Mouse (Mus musculus): ENCODE data around the gene Furin.

Furin gene

GRCm38 (mm10) chr7:80405188-80405695 is at the start of gene Furin:
Gene Furin (minus strand): TSS chr7:80405436.
- DNase-seq (ENCODE audit: low read depth): no peak

GRCm38 (mm10) chr7:80454786-80455185 is 49.5 kb upstream of the Furin start:
- DNase-seq (ENCODE audit: low read depth): no peak

GRCm38 (mm10) chr7:80453997-80454396 is 48.8 kb upstream of the Furin start:
- no peak for DNase-seq (ENCODE audit: low read depth)

GRCm38 (mm10) chr7:80453121-80453520 is 47.9 kb upstream of the Furin start:
- DNase-seq (ENCODE audit: low read depth): no peak

GRCm38 (mm10) chr7:80452241-80452640 is 47.0 kb upstream of the Furin start:
- no peak for DNase-seq (ENCODE audit: low read depth)

- no peak for DNase-seq (ENCODE audit: low read depth)
These were observed 46.5 kb upstream of the Furin start for GRCm38 (mm10) chr7:80451550-80452232.

- no peak for DNase-seq (ENCODE audit: low read depth)
These were observed 45.1 kb upstream of the Furin start for GRCm38 (mm10) chr7:80450354-80450753.

GRCm38 (mm10) chr7:80449620-80450091 is 44.4 kb upstream of the Furin start:
- no peak for DNase-seq (ENCODE audit: low read depth)

GRCm38 (mm10) chr7:80447336-80447735 is 42.1 kb upstream of the Furin start:
- DNase-seq (ENCODE audit: low read depth): no peak

GRCm38 (mm10) chr7:80446221-80446878 is 41.1 kb upstream of the Furin start:
- no peak for DNase-seq (ENCODE audit: low read depth)

GRCm38 (mm10) chr7:80445492-80445891 is 40.3 kb upstream of the Furin start:
- DNase-seq (ENCODE audit: low read depth): no peak

- DNase-seq (ENCODE audit: low read depth): no peak
These were observed 39.4 kb upstream of the Furin start for GRCm38 (mm10) chr7:80444401-80445249.

- no peak for DNase-seq (ENCODE audit: low read depth)
These were observed 37.9 kb upstream of the Furin start for GRCm38 (mm10) chr7:80443124-80443523.

- DNase-seq (ENCODE audit: low read depth): no peak
These were observed 37.0 kb upstream of the Furin start for GRCm38 (mm10) chr7:80441986-80442904.

- no peak for DNase-seq (ENCODE audit: low read depth)
These were observed 35.4 kb upstream of the Furin start for GRCm38 (mm10) chr7:80440685-80441084.

- DNase-seq (ENCODE audit: low read depth): no peak
These were observed 34.7 kb upstream of the Furin start for GRCm38 (mm10) chr7:80439789-80440488.

GRCm38 (mm10) chr7:80439032-80439760 is 34.0 kb upstream of the Furin start:
- no peak for DNase-seq (ENCODE audit: low read depth)

- no peak for DNase-seq (ENCODE audit: low read depth)
These were observed 31.3 kb upstream of the Furin start for GRCm38 (mm10) chr7:80436571-80436970.

- no peak for DNase-seq (ENCODE audit: low read depth)
These were observed 30.4 kb upstream of the Furin start for GRCm38 (mm10) chr7:80435594-80435993.

- no peak for DNase-seq (ENCODE audit: low read depth)
These were observed 24.4 kb upstream of the Furin start for GRCm38 (mm10) chr7:80429661-80430060.

All from c-Kit-positive CD71-negative TER-119-negative erythroid progenitor cells, embryonic 14.5 days (primary cell).